Mouse (Mus musculus): ENCODE measurements at regions not wholly inside any gene's neighbourhood (a gene's known extent, or its start where the extent isn't known, plus 50 kb on each side); places are given as distances from the start of the nearest gene placed in this dataset.

- DNase-seq (ENCODE audit: low spot score in 2 of 2) = peak in 1 of 2 experiments; percentile 39
Observed at GRCm38 (mm10) chr16:95814513-95815118, 112.7 kb downstream of the Ets2 start.

GRCm38 (mm10) chr16:95811092-95811491 lies 109.2 kb downstream of the Ets2 start:
- DNase-seq (ENCODE audit: low spot score in 2 of 2) = no peak

GRCm38 (mm10) chr16:95809127-95809876 lies 107.4 kb downstream of the Ets2 start:
- DNase-seq (ENCODE audit: low spot score in 2 of 2) = no peak

- DNase-seq (ENCODE audit: low spot score in 2 of 2) = no peak
Observed at GRCm38 (mm10) chr16:95806510-95806909, 104.6 kb downstream of the Ets2 start.

- DNase-seq (ENCODE audit: low spot score in 2 of 2) = no peak
Observed at GRCm38 (mm10) chr16:95804199-95804598, 102.3 kb downstream of the Ets2 start.

- DNase-seq (ENCODE audit: low spot score in 2 of 2) = no peak
Observed at GRCm38 (mm10) chr16:95802641-95803040, 100.8 kb downstream of the Ets2 start.

GRCm38 (mm10) chr16:95802207-95802606 lies 100.3 kb downstream of the Ets2 start:
- no peak for DNase-seq (ENCODE audit: low spot score in 2 of 2)

GRCm38 (mm10) chr16:95800911-95801442 lies 99.1 kb downstream of the Ets2 start:
- peak in 1 of 2 experiments; percentile 38 for DNase-seq (ENCODE audit: low spot score in 2 of 2)

- DNase-seq (ENCODE audit: low spot score in 2 of 2) = no peak
Observed at GRCm38 (mm10) chr16:95798582-95798981, 96.7 kb downstream of the Ets2 start.

- DNase-seq (ENCODE audit: low spot score in 2 of 2) = no peak
Observed at GRCm38 (mm10) chr16:95798099-95798498, 96.2 kb downstream of the Ets2 start.

GRCm38 (mm10) chr16:95797141-95797540 lies 95.3 kb downstream of the Ets2 start:
- DNase-seq (ENCODE audit: low spot score in 2 of 2) = no peak

GRCm38 (mm10) chr16:95794876-95795275 lies 93.0 kb downstream of the Ets2 start:
- DNase-seq (ENCODE audit: low spot score in 2 of 2) = no peak

- no peak for DNase-seq (ENCODE audit: low spot score in 2 of 2)
Observed at GRCm38 (mm10) chr16:95794281-95794727, 92.4 kb downstream of the Ets2 start.

- DNase-seq (ENCODE audit: low spot score in 2 of 2) = no peak
Observed at GRCm38 (mm10) chr16:95790691-95791090, 88.8 kb downstream of the Ets2 start.

- no peak for DNase-seq (ENCODE audit: low spot score in 2 of 2)
Observed at GRCm38 (mm10) chr16:95789548-95789947, 87.7 kb downstream of the Ets2 start.

GRCm38 (mm10) chr16:95781681-95782080 lies 79.8 kb downstream of the Ets2 start:
- DNase-seq (ENCODE audit: low spot score in 2 of 2) = no peak

- no peak for DNase-seq (ENCODE audit: low spot score in 2 of 2)
Observed at GRCm38 (mm10) chr16:95780431-95780830, 78.6 kb downstream of the Ets2 start.

GRCm38 (mm10) chr16:95778845-95779722 lies 77.2 kb downstream of the Ets2 start:
- DNase-seq (ENCODE audit: low spot score in 2 of 2) = no peak

GRCm38 (mm10) chr16:95778173-95778572 lies 76.3 kb downstream of the Ets2 start:
- DNase-seq (ENCODE audit: low spot score in 2 of 2) = no peak

- DNase-seq (ENCODE audit: low spot score in 2 of 2) = no peak
Observed at GRCm38 (mm10) chr16:95776610-95777363, 74.9 kb downstream of the Ets2 start.

- no peak for DNase-seq (ENCODE audit: low spot score in 2 of 2)
Observed at GRCm38 (mm10) chr16:95776010-95776409, 74.1 kb downstream of the Ets2 start.

Data from cerebellum, postnatal 4 days (tissue).